ENCODE assay signal across 21 mouse cellular contexts in the genomic region with DNA sequence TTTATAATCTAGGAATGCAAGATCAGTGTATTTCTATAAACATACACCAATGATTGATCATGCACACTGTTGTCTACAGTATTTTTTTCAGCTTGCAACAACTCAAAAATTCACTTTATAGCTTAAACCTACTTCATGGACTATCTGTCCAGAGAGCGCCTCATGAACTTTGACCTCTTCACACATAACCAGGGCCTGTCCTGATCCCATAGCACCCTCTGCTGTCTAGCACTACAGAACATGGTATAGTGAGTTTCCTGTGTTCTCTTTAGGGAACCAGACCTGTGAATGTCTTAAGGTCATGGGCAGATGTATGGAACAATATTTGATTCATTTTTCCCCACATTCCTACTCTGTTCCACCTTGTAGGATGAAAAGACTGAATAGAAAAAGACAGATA.
DNase-seq lines count a peak whose midpoint lies in the region; ATAC-seq and TF ChIP-seq lines count a peak whose summit lies in the region.
"Had no signal": no experiment of that assay in that cellular context is flagged by ENCODE, and none has a peak within 500 bp of the region (broad histone marks: within the 10 kb centered on the region; RNA-seq: fewer than 3 reads in every experiment).

No protein-coding gene starts in this region.

- ATAC-seq in intestine, postnatal 0 days: no peak
- ATAC-seq: forebrain, embryonic 14.5 days had no signal

- H3K36me3 ChIP-seq in heart, adult 2 months (ENCODE audit: control insufficient read depth, insufficient read depth, low read length): no peaks in the 10 kb centered on the region
- no peaks in the 10 kb centered on the region for H3K36me3 ChIP-seq in intestine, postnatal 0 days (ENCODE audit: control insufficient read depth, insufficient read depth)
- H3K36me3 ChIP-seq: embryonic facial prominence, embryonic 13.5 days; heart, embryonic 10.5 days; hindbrain, embryonic 10.5 days; liver, embryonic 13.5 days had no signal

- no peaks in the 10 kb centered on the region for H3K79me2 ChIP-seq in heart, adult 2 months (replicated peaks; ENCODE audit: control insufficient read depth, insufficient read depth, low read length)

- no peak overlapping the region for H3K27ac ChIP-seq in heart, adult 2 months
- no peak overlapping the region for H3K27ac ChIP-seq in layer of hippocampus, adult 2 months
- no peak overlapping the region for H3K27ac ChIP-seq in intestine, postnatal 0 days (ENCODE audit: low read depth, low read length)
- H3K27ac ChIP-seq: embryonic facial prominence, embryonic 13.5 days; heart, embryonic 10.5 days; hindbrain, embryonic 10.5 days; liver, embryonic 13.5 days had no signal

- H3K4me3 ChIP-seq in heart, adult 2 months: no peak overlapping the region
- H3K4me3 ChIP-seq in layer of hippocampus, adult 2 months: no peak overlapping the region
- no peak overlapping the region for H3K4me3 ChIP-seq in intestine, postnatal 0 days (ENCODE audit: low read depth, low read length)
- H3K4me3 ChIP-seq: embryonic facial prominence, embryonic 13.5 days; heart, embryonic 10.5 days; hindbrain, embryonic 10.5 days; liver, embryonic 13.5 days had no signal

- TF ChIP-seq POLR2A in heart, adult 2 months (IDR thresholded peaks at IDR 0.05; ENCODE audit: insufficient read depth, low read depth, low read length): no peak

- H3K27me3 ChIP-seq in heart, adult 2 months (ENCODE audit: control insufficient read depth, insufficient read depth, low read length): no peaks in the 10 kb centered on the region
- no peaks in the 10 kb centered on the region for H3K27me3 ChIP-seq in intestine, postnatal 0 days (replicated peaks; ENCODE audit: control insufficient read depth, insufficient read depth, low read length)
- H3K27me3 ChIP-seq: CH12.LX; embryonic facial prominence, embryonic 13.5 days; liver, embryonic 13.5 days had no signal

- TF ChIP-seq EP300 in heart, adult 2 months (IDR thresholded peaks at IDR 0.05; ENCODE audit: insufficient read depth, low read depth, low read length): no peak

- no peak for DNase-seq in heart, adult 2 months
- DNase-seq in heart, adult 11 months: no peak
- no peak for DNase-seq in layer of hippocampus, adult 2 months (ENCODE audit: low spot score in 2 of 2)
- DNase-seq in layer of hippocampus, postnatal 10 days (ENCODE audit: low spot score in 2 of 2): no peak
- peak; percentile 20 for DNase-seq in ES-CJ7 (ENCODE audit: low read depth, low spot score)
- DNase-seq in thymus, postnatal 10 days (ENCODE audit: low spot score in 2 of 2): no peak
- DNase-seq in neural tube, embryonic 10.5 days (ENCODE audit: extremely low spot score, low spot score): no peak
- DNase-seq: adrenal gland, postnatal 10 days; cerebellum, adult 9-11 months; gastrocnemius, postnatal 36 days; left cerebral cortex, postnatal 4 days; liver, embryonic 13.5 days; lung, postnatal 4 days; retina, postnatal 1 day; thymus, postnatal 14 days had no signal

- no peaks in the 10 kb centered on the region for H3K4me1 ChIP-seq in heart, adult 2 months (ENCODE audit: control insufficient read depth, insufficient read depth, low read length)
- H3K4me1 ChIP-seq in intestine, postnatal 0 days (replicated peaks; ENCODE audit: control insufficient read depth, insufficient read depth, low read length): no peaks in the 10 kb centered on the region
- H3K4me1 ChIP-seq: heart, embryonic 10.5 days; hindbrain, embryonic 10.5 days; liver, embryonic 13.5 days had no signal

- H3K9ac ChIP-seq in heart, adult 2 months (ENCODE audit: low read depth, low read length): no peak overlapping the region
- no peak overlapping the region for H3K9ac ChIP-seq in intestine, postnatal 0 days (ENCODE audit: low read depth, low read length)
- H3K9ac ChIP-seq: embryonic facial prominence, embryonic 13.5 days; liver, embryonic 13.5 days had no signal

- TF ChIP-seq CTCF in heart, adult 2 months (IDR thresholded peaks at IDR 0.05): peak; percentile 19; the same call in 1 of the 2 replicates
- TF ChIP-seq CTCF in layer of hippocampus, adult 2 months (conservative IDR thresholded peaks at IDR 0.05): peak; percentile 47
- TF ChIP-seq CTCF in intestine, postnatal 0 days (IDR thresholded peaks at IDR 0.05; ENCODE audit: low read depth): peak; percentile 79

- H3K9me3 ChIP-seq in intestine, postnatal 0 days (ENCODE audit: control insufficient read depth): no peaks in the 10 kb centered on the region
- H3K9me3 ChIP-seq: embryonic facial prominence, embryonic 13.5 days; heart, embryonic 10.5 days; hindbrain, embryonic 10.5 days; liver, embryonic 13.5 days had no signal

- intact Hi-C loops in heart, adult 2 months (cut with DNase I): no loop called here

- 88% methylated on average over 1 of the region's 1 CpGs for WGBS in heart, adult 2 months
- WGBS in intestine, postnatal 0 days: 63% methylated on average over 1 of the region's 1 CpGs

- no peak overlapping the region for H3K4me2 ChIP-seq in intestine, postnatal 0 days (replicated peaks; ENCODE audit: low read depth)
- H3K4me2 ChIP-seq: embryonic facial prominence, embryonic 13.5 days; liver, embryonic 13.5 days had no signal

Comparison
In these comparisons a context has a peak if more than half of its experiments do, and no peak if none do; other contexts are left out.
1. CTCF ChIP-seq: peak in every context shown above with its lines; median percentile 79 in intestine, postnatal 0 days; 47 in layer of hippocampus, adult 2 months; 19 in heart, adult 2 months.